Mouse (Mus musculus): ENCODE data around the gene Max.

Max gene

DNA sequence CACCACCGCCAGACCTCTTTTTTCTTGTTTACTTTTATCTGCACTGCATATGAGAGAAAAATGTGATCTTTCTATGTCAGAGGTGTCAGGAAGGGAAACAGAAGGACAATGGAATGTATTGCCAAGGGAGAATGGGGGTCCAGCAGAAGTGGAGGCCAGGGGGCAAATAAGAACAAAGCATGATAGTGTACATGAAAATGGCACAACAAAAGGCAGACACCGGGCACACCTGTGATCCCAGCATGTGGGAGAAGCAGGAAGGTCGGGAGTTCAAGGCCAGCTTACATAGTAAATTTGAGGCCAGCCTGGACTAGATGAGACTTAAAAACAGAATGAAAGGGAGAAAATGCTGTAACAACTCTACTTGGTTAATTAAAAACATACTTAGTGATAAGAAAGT lies 43.1 kb downstream of the Max start:
- DNase-seq, result no peak

DNA sequence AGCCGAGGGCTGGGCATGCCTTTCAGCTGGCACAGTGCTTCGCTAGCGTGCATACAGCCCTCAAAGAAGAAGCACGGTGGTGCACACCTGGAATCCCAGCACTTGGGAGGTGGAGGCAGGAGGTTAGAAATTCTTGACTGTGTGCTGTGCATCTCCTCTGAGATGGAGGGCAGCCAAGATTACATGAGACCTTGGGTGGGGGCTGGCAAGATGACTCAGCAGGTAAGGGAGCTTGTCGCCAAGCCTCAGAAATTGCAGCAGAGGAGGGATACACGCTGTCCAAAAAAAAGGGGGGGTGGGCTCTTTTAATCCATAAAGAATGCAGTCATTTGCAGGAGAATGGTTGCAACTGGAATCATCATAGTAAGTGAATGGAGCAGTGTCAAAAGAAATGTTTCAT lies 43.9 kb downstream of the Max start:
- DNase-seq, result no peak

DNA sequence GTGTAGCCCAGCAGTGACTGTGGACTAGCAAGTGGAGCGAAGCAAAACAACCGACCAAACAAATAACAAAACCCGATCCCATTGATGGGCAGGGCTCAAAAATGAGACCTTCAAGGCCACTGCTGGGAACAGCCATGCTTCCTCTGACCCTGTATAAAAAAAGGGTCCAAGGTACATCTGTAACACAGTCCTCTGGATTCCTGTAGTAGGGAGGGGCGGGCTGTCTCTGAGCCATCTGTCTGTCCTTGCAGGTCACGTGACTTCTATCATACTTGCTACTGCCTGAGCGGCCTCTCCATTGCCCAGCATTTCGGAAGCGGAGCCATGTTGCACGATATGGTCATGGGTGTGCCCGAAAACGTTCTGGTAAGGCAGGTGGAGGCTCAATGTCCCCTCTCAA lies 45.8 kb downstream of the Max start:
- DNase-seq, result no peak

DNA sequence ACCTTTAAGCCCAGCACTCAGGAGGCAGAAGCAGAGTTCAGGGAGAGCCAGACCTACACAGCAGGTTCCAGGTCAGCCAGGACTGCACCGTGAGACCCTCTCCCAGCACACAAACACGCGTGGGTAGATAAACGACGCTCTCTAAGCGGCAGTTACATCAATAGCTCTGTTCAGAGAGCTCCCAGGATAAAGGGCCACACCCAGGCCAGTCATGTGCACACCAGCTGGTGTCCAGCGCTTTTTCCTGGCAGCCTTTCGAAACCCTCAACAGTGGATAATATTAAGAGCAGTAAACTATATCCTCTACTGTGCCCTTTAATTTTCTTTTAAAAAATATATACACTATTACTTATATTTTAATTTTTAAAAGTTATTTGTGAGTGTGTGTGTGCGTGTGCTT lies 49.8 kb downstream of the Max start:
- no peak for DNase-seq

DNA sequence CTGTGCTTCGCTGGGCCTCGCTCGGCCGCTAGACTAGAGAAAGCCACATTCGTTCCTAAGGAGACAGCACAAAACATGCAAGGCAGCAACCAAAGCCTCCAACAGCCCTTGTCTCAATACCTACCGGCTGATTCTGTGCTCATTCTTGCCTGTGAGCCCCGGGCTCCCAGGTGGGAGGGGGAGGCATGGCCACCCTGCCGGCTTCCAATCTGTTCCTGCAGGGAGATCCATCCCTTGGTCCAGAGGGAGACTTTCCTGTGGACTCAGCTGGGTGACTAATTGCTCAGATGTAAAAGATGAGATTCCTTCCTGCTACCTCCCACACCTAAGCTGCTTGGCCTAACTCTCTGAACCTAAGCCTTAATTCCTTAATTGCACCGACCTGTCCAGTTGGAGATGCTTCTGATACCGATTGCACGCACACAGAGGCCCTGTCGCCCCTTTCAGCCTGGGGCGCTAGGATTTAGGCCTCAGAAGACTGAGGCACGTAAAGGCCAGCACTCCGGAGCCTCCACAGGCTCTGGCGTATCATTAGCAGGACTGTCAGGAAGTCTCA lies 50.8 kb downstream of the Max start:
- no peak for DNase-seq

DNA sequence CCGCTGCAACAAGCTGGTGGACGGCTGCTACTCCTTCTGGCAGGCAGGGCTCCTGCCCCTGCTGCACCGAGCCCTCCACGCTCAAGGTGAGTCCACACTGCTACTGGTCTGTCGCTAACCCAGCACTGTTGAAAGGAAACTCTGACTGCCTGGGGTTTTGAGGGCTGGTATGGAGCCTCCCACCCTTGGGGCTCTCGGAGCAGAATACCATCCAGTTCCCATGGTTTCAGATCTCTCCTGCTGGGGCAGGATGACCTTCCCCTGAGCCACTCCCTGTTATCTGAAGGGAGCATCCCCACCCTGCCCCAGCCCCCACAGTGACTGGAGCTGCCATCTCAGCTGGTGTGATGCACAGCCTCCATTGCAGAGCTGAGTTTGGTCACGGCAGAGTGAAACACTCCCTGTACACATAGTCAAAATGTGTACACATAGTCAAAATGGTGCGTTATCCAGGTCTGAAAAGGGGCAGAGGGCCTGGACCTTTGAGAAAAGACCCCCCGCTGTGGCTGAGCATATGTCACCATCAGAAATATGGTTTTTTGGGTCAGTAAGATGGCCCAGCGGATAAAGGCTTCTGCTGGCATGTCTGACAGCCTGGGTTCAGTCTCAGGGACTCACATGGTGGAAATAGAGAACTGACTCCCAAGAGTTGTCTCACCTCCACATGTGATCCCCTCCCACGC lies 51.6 kb downstream of the Max start:
- no peak for DNase-seq

DNA sequence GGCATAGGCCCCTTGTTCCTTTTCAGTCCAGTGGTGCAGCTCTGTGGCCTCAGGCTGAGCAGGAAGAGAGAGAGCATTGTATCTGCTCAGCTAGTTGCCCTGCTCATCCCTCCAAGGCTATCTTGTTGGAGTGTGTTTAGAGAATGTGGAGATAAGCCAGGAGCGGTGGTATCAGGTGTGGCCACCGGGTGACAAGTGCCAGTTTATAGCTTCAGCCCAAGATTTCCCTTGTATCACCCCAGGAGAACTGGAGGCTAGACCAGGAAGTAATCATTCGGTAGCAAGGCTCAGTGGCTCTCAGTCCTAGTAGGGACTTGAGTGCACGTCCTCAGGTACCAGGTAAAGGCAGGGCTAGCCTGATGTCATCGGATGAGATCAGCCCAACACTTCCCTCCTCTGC lies 52.8 kb downstream of the Max start:
- no peak for DNase-seq

DNA sequence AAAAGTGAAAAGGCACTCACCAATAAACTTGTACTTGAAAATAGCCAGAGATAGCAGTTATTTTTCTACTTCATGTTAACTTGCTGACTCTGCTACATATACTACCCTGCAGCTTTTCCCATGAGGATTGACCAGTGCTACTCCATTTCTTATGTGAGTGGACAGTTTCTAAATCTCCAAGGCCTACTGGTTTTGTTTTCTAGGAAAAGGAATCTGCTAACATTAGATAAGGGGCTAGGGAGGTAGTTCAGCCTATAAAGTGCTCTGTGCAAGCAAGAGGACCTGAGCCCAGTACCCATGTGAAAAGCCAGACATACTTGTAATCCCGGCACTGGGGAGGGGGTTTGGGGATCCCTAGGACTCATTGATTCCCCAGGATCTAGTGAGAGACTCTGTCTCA lies 55.7 kb downstream of the Max start:
- no peak for DNase-seq

DNA sequence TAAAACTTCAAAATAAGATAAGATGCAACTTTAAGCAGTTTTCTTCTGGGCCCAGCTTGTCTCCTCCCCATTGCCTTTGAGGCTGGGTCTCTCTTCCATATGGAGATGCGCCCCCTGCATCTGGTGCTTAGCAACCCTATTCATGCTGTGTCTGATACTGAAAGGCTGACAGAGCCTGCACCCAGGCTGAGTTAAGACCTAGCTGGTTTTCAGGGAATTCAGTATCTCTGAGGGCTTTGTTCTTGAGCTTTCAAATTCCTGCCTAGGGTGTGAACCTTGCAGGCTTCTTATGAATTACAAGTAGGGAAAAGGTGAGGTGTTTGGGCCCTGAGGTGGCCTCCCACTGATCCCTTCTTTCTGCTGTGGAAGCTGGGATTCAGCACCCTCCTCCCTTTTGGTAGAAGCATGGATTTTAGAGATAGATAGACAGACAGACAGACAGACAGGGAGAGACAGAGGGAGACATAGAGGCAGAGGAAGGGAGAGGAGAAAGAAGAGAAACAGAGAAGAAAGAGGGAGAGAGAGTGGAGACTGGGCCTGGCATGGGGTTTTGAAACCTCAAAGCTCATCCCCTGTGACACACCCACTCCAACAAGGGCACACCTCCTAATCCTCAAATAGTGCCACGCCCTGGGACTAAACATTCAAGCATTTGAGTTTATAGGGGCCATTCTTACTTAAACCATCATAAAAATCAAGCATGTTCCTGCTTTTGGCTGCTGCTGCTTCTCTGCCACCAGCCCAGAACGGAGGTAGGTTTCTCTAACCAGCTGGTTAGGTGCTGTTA lies 60.3 kb downstream of the Max start:
- DNase-seq, result no peak

DNA sequence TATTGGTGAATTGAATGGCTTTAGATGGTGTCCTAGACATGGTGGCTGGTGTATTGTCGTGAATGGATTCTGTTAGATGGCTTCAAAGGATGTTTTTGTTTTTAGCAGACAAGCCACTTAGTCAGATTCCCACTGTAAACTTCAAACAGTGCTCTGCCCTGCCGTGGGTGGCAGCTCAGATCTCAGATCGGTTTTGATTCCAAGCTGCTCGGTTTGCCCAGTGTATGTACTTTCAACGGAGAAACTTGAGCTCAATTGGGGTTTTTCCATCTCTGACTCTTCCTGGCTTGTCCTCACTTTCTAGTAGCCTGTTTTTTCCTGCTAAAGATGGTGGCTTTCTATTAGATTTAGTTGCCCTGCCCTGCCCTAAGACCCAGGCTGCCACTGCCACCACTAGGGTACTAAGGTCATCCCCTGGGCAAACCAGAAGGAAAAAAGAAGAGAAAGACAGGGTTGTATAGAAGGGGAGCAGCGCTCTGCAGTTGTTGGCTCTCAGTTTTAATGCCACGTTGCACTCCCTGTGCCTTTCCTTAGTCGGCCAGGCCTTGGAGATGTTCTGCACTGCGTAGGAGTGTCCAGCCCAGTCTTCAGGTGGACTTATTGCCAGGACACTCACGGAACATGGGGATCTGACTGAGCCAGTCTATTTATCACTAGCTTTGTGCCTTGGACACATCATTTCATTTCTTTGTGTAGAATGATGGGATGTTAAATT lies 62.6 kb downstream of the Max start:
- no peak for DNase-seq

DNA sequence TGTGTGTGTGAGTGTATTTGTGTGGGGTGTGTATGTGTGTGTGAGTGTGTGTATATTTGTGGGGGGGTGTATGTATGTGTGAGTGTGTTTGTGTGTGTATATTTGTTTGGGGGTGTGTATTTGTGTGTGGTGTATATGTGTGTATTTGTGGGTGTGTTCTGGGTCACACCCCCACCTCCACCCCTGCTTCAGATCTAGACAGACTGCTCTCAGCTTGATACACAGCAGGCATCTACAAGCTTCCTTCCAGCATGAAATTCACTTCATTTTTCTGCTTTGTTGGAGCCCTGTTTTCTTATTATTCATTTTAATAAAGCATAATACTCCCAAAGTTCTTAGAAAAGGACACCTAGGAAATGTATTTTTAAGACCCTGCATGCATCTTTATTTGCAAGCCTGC lies 63.9 kb downstream of the Max start:
- no peak for DNase-seq

DNA sequence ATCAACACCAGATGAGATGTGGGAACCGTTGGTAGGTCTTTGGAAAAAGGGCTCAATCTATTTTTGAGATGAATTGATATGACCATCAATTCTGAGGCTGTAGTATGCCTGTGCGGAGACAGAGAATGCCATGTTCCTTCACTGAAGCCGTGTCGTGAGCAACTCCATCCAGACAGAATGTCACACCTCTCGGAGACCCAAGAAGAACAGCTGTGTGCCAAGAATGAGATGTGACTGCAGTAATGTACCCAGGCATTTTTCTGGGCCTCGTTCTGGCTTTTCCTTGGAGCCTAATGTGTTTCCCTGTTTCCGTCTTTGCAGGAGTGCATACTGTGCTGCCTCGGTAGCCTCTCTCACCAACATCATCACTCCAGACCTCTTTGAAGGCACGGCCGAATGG lies 65.0 kb downstream of the Max start:
- no peak for DNase-seq

DNA sequence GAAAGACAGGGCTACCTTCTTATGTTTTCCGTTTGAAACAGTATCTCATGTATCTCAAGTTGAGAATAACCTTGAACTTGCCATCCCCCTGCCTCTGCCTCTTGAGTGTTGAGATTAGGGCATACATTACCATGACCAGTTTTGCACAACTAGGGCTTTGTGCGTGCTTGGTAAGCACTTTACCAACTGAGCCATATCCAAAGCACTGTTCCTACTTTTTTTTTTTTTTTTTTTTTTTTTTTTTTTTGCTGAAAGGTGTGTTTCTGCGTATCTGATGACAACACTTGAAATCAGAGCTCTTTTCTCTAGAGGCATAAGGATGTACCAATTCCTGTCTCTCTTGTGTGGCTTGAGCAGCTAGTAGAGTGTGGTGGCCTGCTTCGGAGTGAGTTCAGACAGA lies 65.4 kb downstream of the Max start:
- DNase-seq, result no peak

DNA sequence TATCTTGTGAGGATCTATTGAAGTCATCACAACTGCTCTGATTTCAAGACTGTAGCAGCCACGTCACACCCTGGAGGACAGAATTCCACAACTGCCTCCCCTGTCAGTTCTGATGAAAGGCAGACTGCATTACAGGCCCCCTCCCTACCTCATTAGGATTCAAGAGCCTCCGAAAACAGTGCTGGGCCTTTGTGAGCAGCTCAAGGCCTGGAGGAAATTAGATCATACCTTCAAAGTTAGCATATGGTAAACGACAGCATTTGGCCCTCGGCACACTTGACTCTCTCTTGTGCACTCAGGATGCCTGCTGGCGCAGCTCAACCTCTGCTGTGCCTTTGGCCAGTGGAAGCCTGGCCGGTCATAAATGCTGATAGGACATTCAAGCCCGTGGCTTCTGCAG lies 66.2 kb downstream of the Max start:
- DNase-seq, result no peak

DNA sequence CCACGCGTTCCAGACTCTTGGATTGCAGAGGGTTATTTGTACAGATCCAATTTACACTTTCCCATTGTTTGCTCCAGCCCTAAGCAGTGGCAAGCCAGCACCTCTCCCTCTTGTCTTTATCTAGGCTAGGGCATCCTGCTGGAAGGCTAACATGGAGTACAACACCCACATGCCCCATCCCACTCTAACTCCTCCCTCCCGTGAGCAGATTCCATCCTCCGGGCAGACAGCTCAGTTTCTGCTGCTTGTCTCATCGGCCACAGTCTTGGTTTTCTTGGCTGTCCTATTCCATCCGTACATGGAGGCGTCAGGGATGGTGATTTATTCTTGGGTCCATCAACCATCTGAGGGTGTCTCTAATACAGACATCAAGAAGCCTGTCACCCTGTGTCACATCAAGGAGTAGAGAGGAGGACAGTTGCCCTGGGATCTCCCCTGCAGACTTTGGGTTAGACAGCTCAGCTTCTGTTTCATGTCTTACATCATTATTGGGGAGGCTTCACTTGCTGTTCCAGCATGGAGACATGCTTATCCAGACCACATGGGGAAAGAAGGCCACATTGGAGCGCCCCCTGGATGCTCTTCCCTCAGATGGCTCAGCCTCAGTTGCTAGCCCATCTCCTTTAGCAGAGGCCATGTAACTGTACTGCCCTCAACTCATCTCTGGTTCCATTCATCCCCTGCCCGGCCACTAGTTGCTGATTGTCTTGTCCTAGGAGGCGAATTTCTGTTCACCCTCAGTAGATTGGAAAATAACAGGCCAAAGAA lies 67.0 kb downstream of the Max start:
- no peak for DNase-seq

DNA sequence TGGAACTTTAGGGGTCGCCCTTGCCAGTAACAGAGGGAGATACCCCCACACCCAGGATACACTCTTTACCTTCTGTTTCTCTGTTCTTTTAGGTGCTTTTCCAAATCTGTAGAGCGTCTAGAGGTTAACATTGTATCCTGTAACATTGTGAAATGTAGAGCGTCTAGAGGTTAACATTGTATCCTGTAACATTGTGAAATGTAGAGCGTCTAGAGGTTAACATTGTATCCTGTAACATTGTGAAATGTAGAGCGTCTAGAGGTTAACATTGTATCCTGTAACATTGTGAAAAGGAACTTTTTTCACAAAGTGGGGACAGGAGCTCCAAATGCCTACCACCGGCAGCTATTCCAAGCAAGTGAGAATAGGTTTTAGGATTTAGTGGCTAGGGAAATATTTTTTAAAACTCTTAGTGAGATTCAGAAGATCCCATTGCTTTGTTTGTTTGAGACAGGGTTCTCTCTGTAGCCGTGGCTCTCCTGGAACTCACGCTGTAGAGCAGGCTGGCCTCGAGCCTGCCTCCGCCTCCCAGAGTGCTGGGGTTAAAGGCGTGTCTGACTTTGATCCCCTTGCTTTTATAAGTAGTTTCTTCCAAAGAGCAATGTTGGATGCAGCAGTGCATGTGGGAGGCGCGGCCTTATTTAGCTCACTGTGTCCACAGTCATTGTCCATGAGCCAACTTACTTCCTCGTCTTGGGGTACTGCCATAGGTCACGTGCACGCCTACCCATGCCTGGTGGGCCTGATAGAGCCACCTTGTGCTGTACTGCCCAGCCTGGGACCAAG lies 68.9 kb downstream of the Max start:
- DNase-seq, result no peak

DNA sequence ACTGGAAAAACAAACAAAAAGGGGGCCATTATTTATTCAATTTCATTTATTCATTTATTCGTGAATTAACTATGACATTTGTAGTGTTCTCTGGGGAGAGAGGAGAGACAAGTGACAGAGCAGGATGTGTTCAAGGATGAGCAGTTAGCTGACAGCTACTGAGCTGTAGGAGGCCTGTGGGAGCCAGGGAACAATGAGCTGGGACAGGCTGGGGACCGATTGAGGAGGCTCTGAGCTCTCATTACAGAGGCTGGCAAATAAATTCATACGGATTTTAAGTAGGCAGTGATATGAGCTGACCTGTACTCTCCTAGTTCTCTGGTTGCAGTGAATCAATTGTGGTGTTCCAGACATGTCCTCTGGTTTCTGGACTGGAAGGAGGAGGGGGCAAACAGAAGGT lies 70.8 kb downstream of the Max start:
- DNase-seq, result no peak

DNA sequence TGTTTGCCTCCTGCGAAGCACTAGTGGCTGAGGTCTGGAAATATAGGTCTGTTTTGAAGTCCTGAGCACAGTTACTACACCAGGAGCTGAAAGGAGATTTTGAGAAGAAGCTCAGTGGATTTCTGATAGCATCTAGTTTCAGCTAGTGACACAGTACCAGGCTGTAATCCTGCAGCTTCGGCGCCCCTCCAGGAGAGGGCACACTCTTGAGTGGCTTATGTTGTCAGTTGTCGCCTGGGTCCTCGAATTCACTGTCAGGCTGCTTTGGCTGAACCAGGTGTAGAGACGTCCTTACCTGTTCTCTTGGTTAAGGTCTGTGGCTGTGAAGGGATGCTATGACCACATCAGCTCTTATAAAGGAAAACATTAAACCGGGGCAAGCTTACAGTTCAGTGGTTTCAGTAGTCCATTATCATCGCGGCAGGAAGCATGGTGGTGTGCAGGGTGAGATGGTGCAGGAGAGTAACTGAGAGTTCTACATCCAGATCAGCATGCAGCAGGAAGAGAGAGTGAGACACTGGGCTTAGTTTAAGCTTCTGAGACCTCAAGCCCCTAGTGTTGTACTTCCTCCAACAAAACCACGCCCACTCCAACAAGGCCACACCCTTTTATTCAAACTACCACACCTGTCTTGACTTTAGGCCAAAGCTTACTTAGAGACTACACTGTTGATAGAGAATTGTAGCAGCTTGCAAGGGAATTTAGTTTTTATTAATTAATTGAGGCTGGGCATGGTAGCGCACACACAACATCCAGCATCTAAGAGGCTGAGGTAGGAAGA lies 72.4 kb downstream of the Max start:
- no peak for DNase-seq

DNA sequence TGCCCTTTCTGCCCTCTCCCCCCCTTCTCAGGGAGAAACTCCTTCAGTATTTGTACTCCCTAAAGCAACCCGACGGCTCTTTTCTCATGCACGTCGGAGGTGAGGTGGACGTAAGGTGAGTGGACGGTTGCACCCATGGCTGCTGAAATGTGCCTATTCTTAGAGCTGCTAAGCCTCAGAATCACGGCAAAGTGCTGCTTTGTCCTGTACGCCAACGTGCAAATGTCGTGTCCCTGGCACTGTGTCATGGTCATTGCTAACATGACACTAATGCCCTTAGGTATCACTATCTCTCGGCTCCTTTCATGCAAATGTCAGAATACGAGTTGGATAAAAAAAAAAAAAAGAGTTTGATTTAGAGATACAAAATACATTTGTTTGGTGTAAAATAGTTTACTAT lies 74.1 kb downstream of the Max start:
- DNase-seq, result no peak

Data from lung, adult 18-20 months (tissue).